Mouse (Mus musculus): ENCODE data around the gene C2cd2l.
"Not testable (repeated sequence)": the region's sequence is repeated elsewhere in the genome, so short reads cannot be mapped to it uniquely, and the experiment has no call there.

C2cd2l gene

GRCm38 (mm10) chr9:44314910-44315309 is 5.2 kb downstream of the C2cd2l start:
- DNase-seq (ENCODE audit: low read depth in 2 of 2, low spot score in 2 of 2), result no peak

- no peak for DNase-seq (ENCODE audit: low read depth in 2 of 2, low spot score in 2 of 2)
Observed at GRCm38 (mm10) chr9:44314257-44314547, 5.9 kb downstream of the C2cd2l start.

GRCm38 (mm10) chr9:44313476-44314256 is 6.4 kb downstream of the C2cd2l start:
- no peak for DNase-seq (ENCODE audit: low read depth in 2 of 2, low spot score in 2 of 2)

- DNase-seq (ENCODE audit: low read depth in 2 of 2, low spot score in 2 of 2), result no peak
Observed at GRCm38 (mm10) chr9:44311136-44312134, 8.7 kb downstream of the C2cd2l start.

GRCm38 (mm10) chr9:44310750-44311135 is 9.3 kb downstream of the C2cd2l start:
- DNase-seq (ENCODE audit: low read depth in 2 of 2, low spot score in 2 of 2), result no peak

GRCm38 (mm10) chr9:44309756-44310155 is 10.3 kb downstream of the C2cd2l start:
- DNase-seq (ENCODE audit: low read depth in 2 of 2, low spot score in 2 of 2), result no peak

- no peak for DNase-seq (ENCODE audit: low read depth in 2 of 2, low spot score in 2 of 2)
Observed at GRCm38 (mm10) chr9:44307248-44307647, 12.8 kb downstream of the C2cd2l start.

GRCm38 (mm10) chr9:44306532-44306931 is 13.6 kb downstream of the C2cd2l start:
- DNase-seq (ENCODE audit: low read depth in 2 of 2, low spot score in 2 of 2), result no peak

GRCm38 (mm10) chr9:44305466-44306079 is 14.5 kb downstream of the C2cd2l start, which contains the start of gene Hinfp:
Gene Hinfp (minus strand): TSS chr9:44305671.
- peak; percentile 98 for DNase-seq (ENCODE audit: low read depth in 2 of 2, low spot score in 2 of 2)

- not testable (repeated sequence) for DNase-seq (ENCODE audit: low read depth in 2 of 2, low spot score in 2 of 2)
Observed at GRCm38 (mm10) chr9:44300001-44300400, 20.1 kb downstream of the C2cd2l start.

GRCm38 (mm10) chr9:44292490-44292889 is 27.6 kb downstream of the C2cd2l start:
- peak; percentile 25 to 49 for DNase-seq (ENCODE audit: low read depth in 2 of 2, low spot score in 2 of 2)

GRCm38 (mm10) chr9:44288959-44289291 is 31.2 kb downstream of the C2cd2l start:
- no peak for DNase-seq (ENCODE audit: low read depth in 2 of 2, low spot score in 2 of 2)

GRCm38 (mm10) chr9:44288076-44288958 is 31.8 kb downstream of the C2cd2l start, which contains the start of gene Abcg4:
Gene Abcg4 (minus strand): TSS chr9:44288615.
- DNase-seq (ENCODE audit: low read depth in 2 of 2, low spot score in 2 of 2), result no peak

- no peak for DNase-seq (ENCODE audit: low read depth in 2 of 2, low spot score in 2 of 2)
Observed at GRCm38 (mm10) chr9:44287401-44288075, 32.5 kb downstream of the C2cd2l start.

GRCm38 (mm10) chr9:44287003-44287400 is 33.1 kb downstream of the C2cd2l start:
- DNase-seq (ENCODE audit: low read depth in 2 of 2, low spot score in 2 of 2), result no peak

GRCm38 (mm10) chr9:44286256-44286850 is 33.7 kb downstream of the C2cd2l start:
- DNase-seq (ENCODE audit: low read depth in 2 of 2, low spot score in 2 of 2), result no peak

GRCm38 (mm10) chr9:44283183-44283582 is 36.9 kb downstream of the C2cd2l start:
- no peak for DNase-seq (ENCODE audit: low read depth in 2 of 2, low spot score in 2 of 2)

GRCm38 (mm10) chr9:44269973-44270372 is 50.1 kb downstream of the C2cd2l start:
- DNase-seq (ENCODE audit: low read depth in 2 of 2, low spot score in 2 of 2), result no peak

GRCm38 (mm10) chr9:44269077-44269476 is 51.0 kb downstream of the C2cd2l start:
- peak; percentile 33 to 61 for DNase-seq (ENCODE audit: low read depth in 2 of 2, low spot score in 2 of 2)

GRCm38 (mm10) chr9:44268432-44268831 is 51.7 kb downstream of the C2cd2l start, which contains the start of gene Nlrx1:
Gene Nlrx1 (minus strand): TSS chr9:44268599.
- no peak for DNase-seq (ENCODE audit: low read depth in 2 of 2, low spot score in 2 of 2)
